Mouse (Mus musculus): ENCODE results near the gene Bloc1s3. TPM values are rescaled to one million over a fixed set of nuclear protein-coding genes. Genes with fewer than 3 reads are reported as not detected.

The Bloc1s3 gene
- polyA plus RNA-seq, 1 experiment from 2014 or later: 2.4 TPM

DNA sequence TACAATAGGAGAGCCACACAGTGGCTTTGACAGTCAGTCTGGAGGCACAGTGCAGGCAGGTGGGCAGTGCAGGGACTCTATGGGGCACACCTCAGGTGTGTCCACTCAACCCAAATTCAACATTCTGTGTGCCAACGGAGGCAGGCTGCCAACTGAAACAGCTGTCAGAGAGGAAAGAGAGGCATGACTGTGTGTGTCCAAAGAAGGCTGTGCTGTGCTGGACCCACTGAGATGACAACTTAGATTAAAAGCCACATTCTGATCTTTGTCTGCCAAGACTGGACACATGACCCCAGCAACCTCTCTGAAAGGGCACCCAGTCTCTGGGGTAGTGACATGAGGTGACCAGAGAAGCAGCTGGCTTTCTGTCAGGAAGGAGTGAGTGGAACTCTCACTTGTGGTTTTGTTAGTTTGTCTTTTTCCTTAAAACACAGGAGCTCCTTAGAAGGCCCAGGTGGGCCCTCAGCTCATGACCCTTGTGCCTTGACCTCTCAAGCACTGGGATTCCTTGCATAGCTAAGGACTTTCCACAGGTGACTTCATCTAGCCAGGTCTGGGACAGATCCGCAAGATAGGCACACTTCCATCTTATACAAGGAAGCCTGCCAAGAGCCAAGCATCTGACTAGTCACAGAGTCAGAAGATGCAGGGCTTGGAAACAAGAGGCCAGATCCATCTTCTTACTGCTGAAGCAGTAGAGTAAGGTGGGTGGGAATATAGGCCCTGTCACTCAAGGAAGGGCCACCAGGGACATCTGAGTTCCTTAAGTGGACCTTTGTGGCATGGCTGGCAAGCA is 32.8 kb upstream of the Bloc1s3 start:
- no peak overlapping the region for H3K27ac ChIP-seq (replicated peaks)
- no peak overlapping the region for H3K9ac ChIP-seq
- H3K9me3 ChIP-seq (replicated peaks): no peaks in the 10 kb centered on the region
- H3K4me1 ChIP-seq: peaks cover 29% of the 10 kb centered on the region
- ATAC-seq (ENCODE audit: insufficient number of reproducible peaks, low FRiP score, low TSS enrichment, low read depth): no peak
- no peak overlapping the region for H3K4me2 ChIP-seq (replicated peaks)
- H3K27me3 ChIP-seq: no peaks in the 10 kb centered on the region
- 87% methylated on average over 2 of the region's 2 CpGs for WGBS
- H3K36me3 ChIP-seq: no peaks in the 10 kb centered on the region
- no peak overlapping the region for H3K4me3 ChIP-seq (replicated peaks)

- Histone ChIP-seq H3K9me3 (replicated peaks) (no peaks in the 10 kb centered on the region), H3K4me2 (replicated peaks) (no peak overlapping the region), H3K36me3 (peaks cover 60% of the 10 kb centered on the region), H3K4me1 (no peaks in the 10 kb centered on the region), H3K27me3 (no peaks in the 10 kb centered on the region), H3K9ac (no peak overlapping the region), H3K4me3 (replicated peaks) (no peak overlapping the region), H3K27ac (replicated peaks) (no peak overlapping the region)
- ATAC-seq (ENCODE audit: insufficient number of reproducible peaks, low FRiP score, low TSS enrichment, low read depth): no peak
- 93% methylated on average over 10 of the region's 10 CpGs for WGBS
These were observed 26.5 kb upstream of the Bloc1s3 start for GRCm38 (mm10) chr7:19534676-19535075.

GRCm38 (mm10) chr7:19532240-19532639 is 24.1 kb upstream of the Bloc1s3 start:
- no peaks in the 10 kb centered on the region for H3K27me3 ChIP-seq
- H3K4me2 ChIP-seq (replicated peaks): no peak overlapping the region
- no peak overlapping the region for H3K27ac ChIP-seq (replicated peaks)
- H3K36me3 ChIP-seq: peaks cover 74% of the 10 kb centered on the region
- H3K4me1 ChIP-seq: no peaks in the 10 kb centered on the region
- H3K9me3 ChIP-seq (replicated peaks): no peaks in the 10 kb centered on the region
- no peak for ATAC-seq (ENCODE audit: insufficient number of reproducible peaks, low FRiP score, low TSS enrichment, low read depth)
- H3K9ac ChIP-seq: no peak overlapping the region
- whole genome bisulfite sequencing: 86% methylated on average over 14 of the region's 14 CpGs
- no peak overlapping the region for H3K4me3 ChIP-seq (replicated peaks)

GRCm38 (mm10) chr7:19531077-19531476 is 22.9 kb upstream of the Bloc1s3 start:
- no peak overlapping the region for H3K27ac ChIP-seq (replicated peaks)
- H3K4me1 ChIP-seq: no peaks in the 10 kb centered on the region
- H3K9ac ChIP-seq: no peak overlapping the region
- no peak overlapping the region for H3K4me3 ChIP-seq (replicated peaks)
- H3K36me3 ChIP-seq: peaks cover 74% of the 10 kb centered on the region
- 75% methylated on average over 10 of the region's 10 CpGs for WGBS
- no peaks in the 10 kb centered on the region for H3K27me3 ChIP-seq
- ATAC-seq (ENCODE audit: insufficient number of reproducible peaks, low FRiP score, low TSS enrichment, low read depth): no peak
- no peak overlapping the region for H3K4me2 ChIP-seq (replicated peaks)
- H3K9me3 ChIP-seq (replicated peaks): no peaks in the 10 kb centered on the region

- peaks cover 56% of the 10 kb centered on the region for H3K27me3 ChIP-seq
- H3K4me1 ChIP-seq: peaks cover 23% of the 10 kb centered on the region
- 67% methylated on average over 2 of the region's 2 CpGs for WGBS
- H3K9me3 ChIP-seq (replicated peaks): no peaks in the 10 kb centered on the region
- H3K9ac ChIP-seq: no peak overlapping the region
- H3K4me2 ChIP-seq (replicated peaks): no peak overlapping the region
- H3K36me3 ChIP-seq: peaks cover 18% of the 10 kb centered on the region
- ATAC-seq (ENCODE audit: insufficient number of reproducible peaks, low FRiP score, low TSS enrichment, low read depth): no peak
- H3K4me3 ChIP-seq (replicated peaks): no peak overlapping the region
- no peak overlapping the region for H3K27ac ChIP-seq (replicated peaks)
These were observed 16.9 kb upstream of the Bloc1s3 start for GRCm38 (mm10) chr7:19525105-19525481.

- Histone ChIP-seq H3K4me1 (peaks cover 29% of the 10 kb centered on the region), H3K27me3 (peaks cover 61% of the 10 kb centered on the region), H3K4me2 (replicated peaks) (peak overlapping the region; percentile 89), H3K9ac (no peak overlapping the region), H3K36me3 (peaks cover 13% of the 10 kb centered on the region), H3K9me3 (replicated peaks) (no peaks in the 10 kb centered on the region), H3K27ac (replicated peaks) (no peak overlapping the region), H3K4me3 (replicated peaks) (peak overlapping the region; percentile 46)
- WGBS: 9% methylated on average over 24 of the region's 24 CpGs
- ATAC-seq (ENCODE audit: insufficient number of reproducible peaks, low FRiP score, low TSS enrichment, low read depth): no peak
These were observed 16.4 kb upstream of the Bloc1s3 start for GRCm38 (mm10) chr7:19524420-19525104.

DNA sequence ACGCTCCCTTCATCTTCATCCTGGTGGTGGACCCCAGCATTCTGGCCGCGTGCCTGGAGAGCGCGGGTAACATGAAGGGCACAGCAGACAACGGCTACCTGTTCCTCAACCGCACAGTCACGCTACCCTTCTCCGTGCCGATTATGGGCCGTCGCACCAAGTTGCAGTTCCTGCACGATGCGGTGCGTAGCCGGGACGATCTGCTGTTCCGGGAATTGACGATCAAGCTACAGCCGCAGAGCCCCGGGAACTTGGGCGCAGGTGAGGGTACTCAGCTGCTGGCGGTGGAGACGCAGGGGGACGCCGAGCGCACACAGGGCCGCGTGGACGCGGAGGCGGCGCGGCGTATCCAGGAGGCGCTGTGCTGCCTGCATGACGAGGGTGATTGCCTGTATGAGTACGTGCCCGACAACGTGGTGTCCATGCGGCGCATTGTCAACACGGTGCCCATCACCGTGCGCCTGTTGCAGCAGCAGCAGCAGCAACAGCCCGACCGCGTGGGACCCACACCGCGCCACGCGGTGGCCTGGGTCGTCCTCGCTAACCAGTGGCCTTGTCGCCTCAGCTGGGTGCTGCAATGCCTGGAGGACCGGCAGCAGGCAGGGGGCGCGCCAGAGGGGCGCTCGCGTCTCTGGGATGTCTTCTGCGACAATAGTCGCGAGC is 15.7 kb upstream of the Bloc1s3 start:
- 1% methylated on average over 64 of the region's 64 CpGs for WGBS
- ATAC-seq (ENCODE audit: insufficient number of reproducible peaks, low FRiP score, low TSS enrichment, low read depth): 0 out of 2 replicates have a peak, but pooled peaks have one; percentile 47
- H3K4me2 ChIP-seq (replicated peaks): peak overlapping the region; percentile 89
- H3K4me1 ChIP-seq: peaks cover 29% of the 10 kb centered on the region
- no peak overlapping the region for H3K27ac ChIP-seq (replicated peaks)
- peak overlapping the region; percentile 46 for H3K4me3 ChIP-seq (replicated peaks)
- H3K9me3 ChIP-seq (replicated peaks): no peaks in the 10 kb centered on the region
- peak overlapping the region; percentile 15; the same call in 1 of the 2 replicates for H3K9ac ChIP-seq
- H3K36me3 ChIP-seq: peaks cover 6% of the 10 kb centered on the region
- H3K27me3 ChIP-seq: peaks cover 68% of the 10 kb centered on the region

- Histone ChIP-seq H3K9ac (0 out of 2 replicates have a peak overlapping the region, but pooled peaks have one; percentile 15), H3K27ac (replicated peaks) (no peak overlapping the region), H3K27me3 (peaks cover 75% of the 10 kb centered on the region), H3K9me3 (replicated peaks) (no peaks in the 10 kb centered on the region), H3K4me3 (replicated peaks) (peak overlapping the region; percentile 46), H3K36me3 (no peaks in the 10 kb centered on the region), H3K4me2 (replicated peaks) (peak overlapping the region; percentile 89), H3K4me1 (peaks cover 29% of the 10 kb centered on the region)
- ATAC-seq (ENCODE audit: insufficient number of reproducible peaks, low FRiP score, low TSS enrichment, low read depth): no peak
- WGBS: 8% methylated on average over 72 of the region's 72 CpGs
These were observed 15.0 kb upstream of the Bloc1s3 start for GRCm38 (mm10) chr7:19523017-19523756.

DNA sequence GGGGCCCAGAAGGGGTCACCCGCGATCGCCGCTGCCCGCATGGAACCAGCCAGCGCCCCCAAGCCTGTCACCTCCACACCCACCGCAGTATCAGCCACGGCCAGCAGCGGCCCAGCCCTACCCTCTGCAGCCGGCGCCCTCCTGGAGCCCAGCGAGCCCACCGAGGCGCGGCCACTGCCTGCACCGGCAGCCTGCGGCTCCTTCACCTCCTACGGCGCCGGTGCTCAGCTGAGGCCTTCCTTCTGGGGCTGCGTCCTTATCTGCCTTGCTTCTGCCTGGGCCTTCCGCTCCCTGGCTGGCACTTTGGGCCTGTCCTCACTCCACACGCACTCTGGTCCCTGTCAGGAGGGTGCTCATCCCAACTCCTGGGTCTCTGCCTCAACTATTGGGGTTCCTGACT is 11.9 kb upstream of the Bloc1s3 start:
- no peak for ATAC-seq (ENCODE audit: insufficient number of reproducible peaks, low FRiP score, low TSS enrichment, low read depth)
- Histone ChIP-seq H3K36me3 (no peaks in the 10 kb centered on the region), H3K4me2 (replicated peaks) (peak overlapping the region; percentile 38), H3K9ac (no peak overlapping the region), H3K4me1 (peaks cover 39% of the 10 kb centered on the region), H3K27me3 (peaks cover 87% of the 10 kb centered on the region), H3K9me3 (replicated peaks) (no peaks in the 10 kb centered on the region), H3K27ac (replicated peaks) (no peak overlapping the region), H3K4me3 (replicated peaks) (peak overlapping the region; percentile 15; the same call in 1 of the 2 replicates)
- WGBS: 6% methylated on average over 23 of the region's 23 CpGs

GRCm38 (mm10) chr7:19517652-19518365 is 9.6 kb upstream of the Bloc1s3 start, which contains the start of gene Nkpd1:
Gene Nkpd1 (plus strand): TSS chr7:19517838.
- Histone ChIP-seq H3K36me3 (no peaks in the 10 kb centered on the region), H3K4me2 (replicated peaks) (peak within 1 kb of the TSS; percentile 39), H3K4me3 (replicated peaks) (peak within 1 kb of the TSS; percentile 20), H3K9ac (no peak within 1 kb of the TSS), H3K9me3 (replicated peaks) (no peaks in the 10 kb centered on the region), H3K27ac (replicated peaks) (no peak within 1 kb of the TSS), H3K4me1 (peaks cover 20% of the 10 kb centered on the region), H3K27me3 (peaks cover 65% of the 10 kb centered on the region)
- ATAC-seq (ENCODE audit: insufficient number of reproducible peaks, low FRiP score, low TSS enrichment, low read depth): peak; percentile 16; the same call in 1 of the 2 replicates
- 5% methylated on average over 29 of the region's 29 CpGs for WGBS

Data from embryonic facial prominence, embryonic 15.5 days (tissue).